Mouse (Mus musculus) urinary bladder, postnatal 25 days (tissue): ENCODE data around the gene Dnmt3b.

Experiments
- DNase-seq: peaks from one replicate; pipeline ENCODE4 v3.0.0; 2022; ENCODE audit warnings: low spot score

Gene Dnmt3b

GRCm38 (mm10) chr2:153649298-153650013 lies at the start of gene Dnmt3b:
Dnmt3b (plus strand) TSS chr2:153649450.
- peak; percentile 58 for DNase-seq

GRCm38 (mm10) chr2:153600021-153600666 lies 49.1 kb upstream of the Dnmt3b start:
- no peak for DNase-seq

- no peak for DNase-seq
Measured at GRCm38 (mm10) chr2:153600667-153601648, 48.3 kb upstream of the Dnmt3b start.

- no peak for DNase-seq
Measured at GRCm38 (mm10) chr2:153603724-153604123, 45.5 kb upstream of the Dnmt3b start.

DNA sequence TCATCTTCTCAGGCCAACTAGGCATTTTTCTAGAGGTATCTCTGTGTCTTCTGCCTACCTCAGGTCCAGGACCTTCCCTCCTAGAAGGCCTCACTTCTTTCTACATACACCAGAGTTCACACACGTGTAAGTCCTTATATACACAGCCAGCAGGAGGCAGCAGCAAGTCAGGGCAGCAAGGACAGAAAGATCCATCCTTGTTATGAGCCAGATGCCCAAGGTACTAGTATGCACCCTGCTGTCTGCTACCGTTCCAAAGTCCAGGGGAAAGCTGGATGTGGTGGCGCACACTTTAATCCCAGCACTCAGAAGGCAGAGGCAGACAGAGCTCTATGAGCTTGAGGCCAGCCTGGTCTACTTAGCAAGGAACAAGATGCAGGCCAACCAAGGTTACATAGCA lies 42.8 kb upstream of the Dnmt3b start:
- DNase-seq = no peak

DNA sequence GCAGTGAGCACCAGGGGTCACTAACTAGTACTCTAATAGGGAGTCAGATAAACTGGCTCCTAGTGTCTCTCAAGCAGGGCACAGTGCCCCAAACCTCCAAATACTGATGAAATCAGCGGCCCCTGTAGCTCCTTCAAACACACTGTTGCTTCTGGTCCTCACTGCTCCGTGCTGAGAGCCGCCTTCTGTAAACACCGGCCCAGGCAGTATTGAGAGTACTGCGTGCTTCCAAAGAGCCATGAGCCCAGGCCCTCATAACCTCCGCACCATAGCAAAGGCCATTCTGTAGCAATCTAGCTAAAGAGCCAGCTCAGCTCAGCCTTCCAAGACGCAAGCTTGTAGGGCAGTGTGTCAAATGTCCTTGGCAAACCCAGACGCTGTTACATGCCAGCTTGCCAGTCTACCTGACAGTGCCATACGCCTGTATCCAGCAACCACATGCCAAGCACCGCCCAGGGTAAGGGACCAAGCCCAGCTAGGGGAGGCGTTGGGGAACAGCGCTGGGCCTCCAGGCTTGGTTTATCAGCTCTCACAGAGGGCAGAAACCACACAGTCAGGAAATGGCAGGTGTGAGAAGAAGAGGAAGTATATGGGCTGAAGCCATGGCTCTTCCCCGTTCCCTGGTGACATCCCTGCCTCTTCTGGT lies 41.3 kb upstream of the Dnmt3b start:
- DNase-seq = no peak

DNA sequence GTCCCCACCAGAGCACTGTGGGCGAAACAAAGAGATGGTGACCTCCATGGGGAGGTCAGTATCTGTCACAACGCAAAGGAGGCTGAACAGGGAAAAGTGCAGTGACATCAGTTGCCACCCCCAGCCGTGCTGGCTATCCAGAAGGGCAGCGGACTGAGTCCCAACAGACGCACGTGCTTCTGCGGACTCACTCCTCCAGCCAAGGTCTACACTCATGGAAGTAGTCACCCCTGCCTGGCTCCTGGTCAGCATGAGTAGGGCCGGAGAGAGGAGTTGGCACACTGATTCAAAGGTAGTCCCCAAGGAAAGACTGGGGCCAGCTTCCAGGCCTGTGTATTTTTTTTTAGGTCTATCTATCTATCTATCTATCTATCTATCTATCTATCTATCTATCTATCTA lies 40.2 kb upstream of the Dnmt3b start:
- DNase-seq = no peak

GRCm38 (mm10) chr2:153609548-153609947 lies 39.7 kb upstream of the Dnmt3b start:
- peak; percentile 66 for DNase-seq

DNA sequence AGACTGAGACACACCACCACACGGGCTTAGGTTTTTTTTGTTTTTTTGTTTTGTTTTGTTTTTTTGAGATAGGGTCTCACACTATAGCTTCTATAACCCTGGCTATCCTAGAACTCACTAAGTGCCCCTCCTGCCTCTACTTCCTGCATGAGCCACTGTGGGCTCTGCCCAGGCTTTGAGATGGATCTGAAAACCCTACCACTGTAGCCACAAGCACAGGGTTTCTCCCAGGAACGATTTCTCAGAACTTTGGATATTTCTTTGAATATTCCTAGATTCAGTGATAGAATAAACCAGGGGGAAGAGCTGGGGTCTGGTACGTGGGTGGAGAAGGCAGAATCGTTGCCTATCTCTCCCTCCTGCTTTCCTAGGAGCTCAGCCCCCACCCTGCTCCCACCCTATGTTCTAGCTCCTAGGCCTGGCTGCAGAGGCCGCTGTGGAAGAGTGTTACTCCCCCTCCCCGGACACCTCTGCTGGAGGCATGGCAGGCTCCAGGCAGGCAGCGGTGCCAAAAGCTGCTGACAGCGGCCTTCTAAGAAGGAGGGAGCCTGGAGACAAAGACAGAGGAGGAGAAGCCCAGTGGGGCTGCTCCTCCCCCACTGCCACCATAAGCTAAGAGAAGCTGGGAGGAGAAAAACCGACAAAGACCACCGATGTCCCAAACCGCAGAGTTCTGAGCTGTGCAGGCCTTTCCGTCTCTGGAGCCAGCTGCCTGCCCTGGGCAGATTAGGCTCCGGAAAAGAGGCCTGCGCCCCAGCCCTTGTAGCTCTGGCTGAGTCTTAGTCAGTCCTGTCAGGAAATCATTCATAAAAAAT lies 38.6 kb upstream of the Dnmt3b start:
- no peak for DNase-seq

GRCm38 (mm10) chr2:153611241-153611630 lies 38.0 kb upstream of the Dnmt3b start:
- no peak for DNase-seq

DNA sequence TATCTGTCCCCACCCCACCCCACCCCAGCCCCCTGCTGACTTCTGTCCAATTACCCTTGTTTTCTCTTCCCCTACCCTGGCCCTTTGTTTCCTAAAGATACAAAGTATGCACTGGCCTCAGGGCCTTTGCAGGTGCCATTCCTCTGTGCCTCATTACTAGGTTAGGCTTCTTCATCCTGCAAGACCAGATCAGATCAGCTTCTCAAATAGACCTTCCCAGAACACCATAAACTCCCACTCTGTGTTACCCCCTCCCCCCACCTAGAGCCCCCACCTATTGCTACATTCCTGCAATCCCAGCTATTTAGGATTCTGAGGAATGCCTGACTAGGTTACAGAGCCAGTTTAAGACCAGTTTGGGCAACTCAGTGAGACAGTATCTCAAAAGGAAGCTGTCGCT lies 37.5 kb upstream of the Dnmt3b start:
- no peak for DNase-seq

GRCm38 (mm10) chr2:153612594-153613281 lies 36.5 kb upstream of the Dnmt3b start:
- DNase-seq = no peak

DNA sequence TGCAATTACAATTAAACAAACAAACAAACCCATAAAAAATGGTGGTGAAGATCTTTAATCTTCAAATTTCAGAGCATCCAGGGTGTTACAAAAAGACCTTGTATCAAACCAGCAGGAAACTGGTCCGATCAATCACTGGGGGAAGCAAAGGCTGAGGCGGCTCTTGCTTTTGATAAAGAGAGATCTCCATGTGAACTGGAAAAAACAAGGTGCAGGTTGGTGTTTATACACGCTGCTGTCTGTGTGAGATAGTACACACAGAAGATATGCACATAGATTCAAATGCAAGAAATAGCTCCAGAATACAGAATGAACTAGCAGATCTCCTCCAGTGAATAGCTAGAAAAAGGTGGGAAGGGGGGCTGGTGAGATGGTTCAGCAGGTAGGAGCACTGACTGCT lies 32.4 kb upstream of the Dnmt3b start:
- no peak for DNase-seq

GRCm38 (mm10) chr2:153618439-153618838 lies 30.8 kb upstream of the Dnmt3b start:
- DNase-seq = no peak

DNA sequence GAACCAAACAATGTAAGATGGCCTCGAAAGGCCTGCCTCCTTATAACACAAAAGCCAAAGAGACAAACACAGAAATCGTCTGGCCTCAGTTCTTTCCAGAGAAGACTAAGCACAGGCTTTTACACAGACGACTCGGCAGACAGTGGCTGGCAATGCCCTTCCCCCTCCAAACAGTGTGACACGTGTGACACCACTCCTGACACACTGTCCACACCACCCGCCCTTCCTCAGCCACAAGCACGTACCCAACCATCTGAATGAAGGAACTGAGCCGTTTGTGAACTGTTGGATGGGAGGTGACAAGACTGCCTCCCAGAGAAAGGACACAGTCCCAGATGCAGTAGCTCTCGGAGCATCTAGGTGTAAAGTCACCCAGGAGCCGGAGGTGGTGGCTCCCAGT lies 30.4 kb upstream of the Dnmt3b start:
- DNase-seq = no peak

DNA sequence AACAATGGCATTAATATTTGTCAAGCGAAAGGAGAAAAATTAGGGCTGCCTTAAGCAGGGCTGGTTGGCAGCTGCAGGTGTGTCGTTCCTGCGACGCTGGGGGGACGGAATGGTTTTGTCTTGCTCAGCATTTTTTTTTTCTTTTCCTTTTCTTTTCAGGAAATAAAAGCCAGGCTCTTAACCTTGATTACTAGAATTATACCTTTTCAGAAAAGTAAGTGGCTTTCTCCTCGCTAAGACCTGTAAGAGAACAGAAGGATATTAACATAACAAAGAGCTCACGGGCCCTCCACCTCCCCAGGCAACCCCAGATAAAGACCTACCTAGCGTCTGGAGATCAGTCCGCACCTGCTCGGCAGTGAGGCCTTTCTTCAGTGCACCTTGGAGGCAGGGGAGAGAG lies 26.8 kb upstream of the Dnmt3b start:
- DNase-seq = no peak

GRCm38 (mm10) chr2:153630950-153631349 lies 18.3 kb upstream of the Dnmt3b start:
- no peak for DNase-seq

GRCm38 (mm10) chr2:153631976-153632870 lies 17.0 kb upstream of the Dnmt3b start, which contains the start of gene Commd7:
Commd7 (minus strand) TSS chr2:153632781.
- peak; percentile 93 for DNase-seq

- DNase-seq = no peak
Measured at GRCm38 (mm10) chr2:153632871-153633226, 16.4 kb upstream of the Dnmt3b start.

DNA sequence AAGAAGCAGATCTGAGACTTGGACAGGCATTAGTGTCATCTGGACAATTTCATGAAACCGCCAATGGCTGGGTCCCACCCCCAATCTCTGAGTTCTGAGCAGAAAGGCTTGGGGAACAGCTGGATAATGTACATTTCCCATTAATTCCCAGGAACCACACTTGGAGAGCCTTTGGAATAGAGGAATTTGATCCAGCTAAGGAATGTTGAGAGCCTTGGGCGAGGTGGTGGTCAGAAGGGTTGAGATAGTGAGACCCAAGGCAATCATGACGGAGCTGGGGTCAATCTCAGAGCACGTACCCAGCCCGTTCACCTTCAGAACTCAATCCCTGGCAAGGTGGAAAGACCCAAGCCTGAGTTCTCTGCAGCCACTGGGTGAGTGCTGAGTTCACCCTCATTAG lies 16.0 kb upstream of the Dnmt3b start:
- DNase-seq = no peak
